Mouse (Mus musculus) cerebellum, adult 11-12 months (tissue): ENCODE measurements at regions not wholly inside any gene's neighbourhood (a gene's known extent, or its start where the extent isn't known, plus 50 kb on each side); places are given as distances from the start of the nearest gene placed in this dataset.

ENCODE experiments used
- DNase-seq: peaks from one replicate; pipeline ENCODE4 v3.0.0; 2022

GRCm38 (mm10) chr10:56912711-56913110, 535.6 kb downstream of the Gja1 start:
- DNase-seq = no peak

- DNase-seq = no peak
These were observed 537.0 kb downstream of the Gja1 start for GRCm38 (mm10) chr10:56914103-56914502.

- no peak for DNase-seq
These were observed 541.3 kb downstream of the Gja1 start for GRCm38 (mm10) chr10:56918412-56918811.

GRCm38 (mm10) chr10:56920711-56921672, 543.9 kb downstream of the Gja1 start:
- DNase-seq = peak; percentile 7

GRCm38 (mm10) chr10:56935174-56935573, 551.0 kb upstream of the Hsf2 start:
- no peak for DNase-seq

GRCm38 (mm10) chr10:56941972-56942371, 544.2 kb upstream of the Hsf2 start:
- no peak for DNase-seq

GRCm38 (mm10) chr10:56944434-56945145, 541.6 kb upstream of the Hsf2 start:
- no peak for DNase-seq

- DNase-seq = no peak
These were observed 529.5 kb upstream of the Hsf2 start for GRCm38 (mm10) chr10:56956728-56957127.

- no peak for DNase-seq
These were observed 523.9 kb upstream of the Hsf2 start for GRCm38 (mm10) chr10:56962096-56962807.

GRCm38 (mm10) chr10:56963215-56963614, 523.0 kb upstream of the Hsf2 start:
- DNase-seq = no peak

GRCm38 (mm10) chr10:56968913-56969312, 517.3 kb upstream of the Hsf2 start:
- DNase-seq = peak; percentile 18

GRCm38 (mm10) chr10:56974812-56975211, 511.4 kb upstream of the Hsf2 start:
- no peak for DNase-seq

GRCm38 (mm10) chr10:56979601-56980000, 506.6 kb upstream of the Hsf2 start:
- DNase-seq = no peak

GRCm38 (mm10) chr10:56980821-56981220, 505.4 kb upstream of the Hsf2 start:
- no peak for DNase-seq

- no peak for DNase-seq
These were observed 503.5 kb upstream of the Hsf2 start for GRCm38 (mm10) chr10:56982526-56983190.

- DNase-seq = no peak
These were observed 491.2 kb upstream of the Hsf2 start for GRCm38 (mm10) chr10:56994969-56995368.

GRCm38 (mm10) chr10:57000892-57001722, 485.1 kb upstream of the Hsf2 start:
- DNase-seq = peak; percentile 5

GRCm38 (mm10) chr10:57001723-57002110, 484.5 kb upstream of the Hsf2 start:
- no peak for DNase-seq

- no peak for DNase-seq
These were observed 448.5 kb upstream of the Hsf2 start for GRCm38 (mm10) chr10:57037641-57038040.

- no peak for DNase-seq
These were observed 446.0 kb upstream of the Hsf2 start for GRCm38 (mm10) chr10:57040201-57040600.

GRCm38 (mm10) chr10:57046021-57046420, 440.2 kb upstream of the Hsf2 start:
- DNase-seq = no peak

- no peak for DNase-seq
These were observed 439.3 kb upstream of the Hsf2 start for GRCm38 (mm10) chr10:57046891-57047290.
